Mouse (Mus musculus): ENCODE measurements around the gene Tmprss9. TPM values are rescaled to one million over a fixed set of nuclear protein-coding genes. Genes with fewer than 3 reads are reported as not detected.
A peak's percentile ranks its signal among the peaks of the same experiment; 100 is the strongest.

Tmprss9 gene
- total RNA-seq, 2 experiments from 2014 or later, result 0.06 TPM; not detected in 1

DNA sequence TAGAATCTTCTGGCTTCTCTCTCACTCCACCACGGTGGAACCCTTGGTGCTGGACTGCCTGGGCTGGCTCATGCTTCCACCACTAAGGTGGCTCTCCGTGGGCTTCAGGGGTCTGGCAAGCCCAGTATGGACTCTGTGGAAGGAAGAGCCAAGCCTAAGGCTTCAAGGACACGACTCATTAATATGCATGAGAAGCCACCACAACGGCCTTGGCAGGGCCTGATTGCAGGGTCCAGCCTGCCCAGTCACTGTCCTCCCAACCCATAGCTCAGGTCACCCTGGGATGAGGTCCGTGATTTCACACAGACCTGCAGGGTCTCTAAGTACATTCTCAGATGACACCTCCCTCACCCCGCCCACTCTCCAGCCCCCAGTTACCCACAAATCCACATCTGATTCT lies 31.8 kb upstream of the Tmprss9 start:
- intact Hi-C loops (cut with DNase I; ENCODE audit: low total_unique reads), result no loop called here

DNA sequence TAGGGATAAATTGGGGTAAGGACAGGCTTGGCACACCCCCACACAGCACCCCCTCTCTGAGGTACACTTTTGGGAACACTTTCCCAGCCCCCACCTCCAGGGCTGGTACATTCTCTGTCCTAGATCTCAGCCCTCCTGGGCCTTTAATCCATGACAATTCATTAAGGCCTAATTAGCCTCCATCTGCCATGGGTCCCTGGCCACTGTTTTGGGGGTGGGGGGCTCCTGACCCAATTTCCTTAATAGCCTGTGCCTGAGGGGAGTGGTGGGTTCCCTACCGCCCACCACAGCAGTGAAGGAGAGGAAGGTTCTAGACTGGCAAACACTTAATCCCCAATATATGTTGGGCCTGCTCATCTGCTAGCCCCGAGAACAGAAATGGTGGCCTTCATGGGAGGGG lies 30.0 kb upstream of the Tmprss9 start:
- DNase-seq, result no peak
- intact Hi-C loops (cut with DNase I; ENCODE audit: low total_unique reads), result no loop called here

More for the DNA sequence above, 31.8 kb upstream of the Tmprss9 start:
- no peak for DNase-seq

DNA sequence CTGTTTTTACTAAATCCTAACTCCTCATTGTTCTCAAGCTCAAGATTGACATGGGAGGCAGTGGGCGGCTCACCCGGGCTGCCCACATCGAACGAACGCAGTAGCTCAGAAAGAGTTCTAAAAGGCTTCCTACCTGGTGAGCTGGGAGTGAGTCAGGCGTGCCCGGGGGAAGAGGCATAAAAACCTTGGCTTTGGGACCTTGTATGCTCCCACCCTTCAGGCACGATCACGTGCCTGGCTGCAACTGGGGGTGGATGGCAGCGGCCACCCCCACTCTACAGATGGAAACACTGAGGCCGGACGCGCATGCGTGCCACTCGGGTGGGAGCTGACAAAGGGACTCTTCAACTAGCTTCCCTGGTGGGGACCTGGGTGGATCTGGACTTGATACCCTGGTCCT lies 29.3 kb upstream of the Tmprss9 start:
- intact Hi-C loops (cut with DNase I; ENCODE audit: low total_unique reads), result no loop called here
- DNase-seq, result no peak

DNA sequence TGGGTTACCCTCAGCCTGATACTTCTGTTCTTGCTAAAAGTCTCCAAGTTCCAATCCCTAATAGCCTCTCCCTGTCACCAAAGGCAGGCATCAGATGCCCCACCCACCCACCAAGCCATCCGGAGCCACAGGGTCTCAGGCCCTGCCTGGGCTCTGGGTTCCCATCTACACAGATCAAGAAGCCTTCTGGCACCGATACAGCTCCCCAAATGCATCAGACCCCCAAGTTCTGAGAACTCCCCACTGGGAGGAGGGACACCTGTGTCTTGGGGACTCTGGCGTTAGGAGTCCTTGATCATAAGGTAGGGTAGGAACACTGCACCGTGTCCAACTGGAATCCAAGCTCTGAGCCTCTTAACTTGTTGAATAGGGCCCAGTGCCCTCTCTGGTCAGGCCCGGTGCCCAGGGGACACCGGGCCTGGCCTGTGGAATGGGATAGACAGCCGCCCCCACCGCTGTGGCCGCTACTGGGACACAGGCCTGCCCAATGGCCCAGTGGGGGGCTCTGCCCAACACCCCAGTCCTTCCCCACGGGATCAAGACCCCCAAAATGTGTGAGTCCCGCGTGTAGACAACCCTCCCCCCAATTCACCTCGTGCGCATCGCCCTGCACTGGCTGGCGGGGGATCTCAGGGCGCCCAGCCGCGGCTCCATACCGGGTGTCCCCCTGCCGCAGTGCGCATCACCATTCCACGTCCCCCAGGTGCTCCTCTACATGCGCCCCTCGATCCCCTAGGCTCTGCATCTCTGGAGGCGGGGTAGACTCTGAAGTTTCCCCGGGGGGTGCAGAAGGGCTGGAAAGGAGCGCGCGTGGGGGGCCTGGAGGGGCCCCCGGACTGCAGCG lies 28.3 kb upstream of the Tmprss9 start:
- intact Hi-C loops (cut with DNase I; ENCODE audit: low total_unique reads), result no loop called here

DNA sequence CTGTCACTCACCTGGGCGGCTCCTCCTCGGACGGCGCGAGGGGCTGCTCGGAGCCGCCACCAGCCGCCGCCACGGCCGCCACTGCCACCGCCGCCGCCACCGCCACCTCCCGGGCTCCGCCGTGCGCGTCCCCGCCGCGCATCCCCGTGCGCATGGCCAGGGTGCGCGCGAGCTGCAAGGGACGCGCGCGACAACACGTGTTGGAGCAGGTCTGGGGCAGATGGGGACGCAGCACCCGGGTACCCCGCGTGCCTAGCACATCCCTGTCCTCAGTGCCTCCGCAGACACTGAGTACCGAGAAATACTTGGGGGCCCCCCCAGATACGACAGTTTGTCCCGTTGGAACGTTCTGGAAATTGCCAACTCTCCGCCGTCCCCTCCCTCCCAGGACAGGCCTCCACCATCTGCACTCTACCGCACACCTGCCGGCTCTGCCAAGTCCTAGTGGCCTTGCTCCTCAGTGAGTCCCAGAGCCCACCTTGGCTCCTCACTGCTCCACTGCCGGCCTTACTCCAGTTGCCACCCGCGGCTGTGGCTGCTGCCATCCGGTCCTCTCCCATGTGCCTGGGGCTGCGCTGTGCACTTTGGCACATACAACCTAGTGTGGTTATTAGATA lies 27.6 kb upstream of the Tmprss9 start, which contains the start of gene Lingo3:
Gene Lingo3, minus strand, starts transcription at position 109 of the 617 bp plus-strand sequence.
- DNase-seq, result peak; percentile 54
- intact Hi-C loops (cut with DNase I; ENCODE audit: low total_unique reads), result no loop called here

More for the DNA sequence above, 28.3 kb upstream of the Tmprss9 start:
- no peak for DNase-seq

DNA sequence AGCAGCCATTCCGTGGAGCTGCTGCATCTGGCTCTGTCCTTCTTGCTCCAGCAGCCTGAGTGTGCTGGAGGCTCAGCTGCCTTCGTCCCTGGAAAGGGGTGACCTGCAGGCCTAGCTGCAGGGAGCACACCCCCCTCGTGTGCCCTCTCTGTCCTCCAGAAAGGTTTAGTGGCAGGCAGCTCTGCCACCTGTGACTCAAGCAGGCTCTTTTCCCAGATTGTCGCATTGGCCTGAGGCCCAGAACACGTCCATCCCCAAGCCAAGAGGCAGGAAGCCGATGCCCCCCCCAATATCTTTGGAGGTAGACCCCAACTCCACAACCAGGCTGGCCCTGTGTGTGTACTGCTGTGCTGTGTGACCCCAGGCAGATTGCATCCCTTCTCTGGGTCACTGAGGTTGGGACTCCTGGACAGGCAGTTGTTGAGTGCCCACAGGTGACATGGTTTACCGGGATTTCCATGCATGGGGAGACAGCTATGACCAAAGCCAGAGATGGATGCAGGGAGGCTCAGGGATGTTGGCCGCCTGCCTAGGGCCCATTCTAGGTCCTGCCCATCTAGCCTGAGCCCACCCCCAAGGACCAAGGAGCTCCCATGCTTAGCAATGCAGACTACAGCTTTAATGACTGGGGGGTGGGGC lies 26.5 kb upstream of the Tmprss9 start:
- intact Hi-C loops (cut with DNase I; ENCODE audit: low total_unique reads), result no loop called here
- no peak for DNase-seq

DNA sequence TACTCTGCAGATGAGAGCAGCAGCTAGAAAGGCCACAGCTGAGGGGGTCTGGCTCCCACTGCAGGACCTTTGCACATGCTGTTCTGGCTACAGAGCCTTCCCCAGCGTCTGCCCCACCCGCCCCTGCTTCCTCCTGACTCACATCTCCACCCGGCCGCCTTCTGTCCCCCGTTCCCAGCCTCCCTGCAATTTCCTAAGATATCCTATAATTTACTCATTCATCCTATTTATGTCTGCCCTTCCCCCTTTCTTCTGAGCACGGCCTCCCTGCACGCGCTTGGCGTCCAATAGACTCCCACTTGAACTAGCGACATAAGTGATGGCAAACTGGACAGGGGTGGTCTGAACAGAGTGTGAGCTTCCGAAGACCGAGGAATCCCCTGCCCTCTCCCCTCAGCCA lies 25.9 kb upstream of the Tmprss9 start:
- intact Hi-C loops (cut with DNase I; ENCODE audit: low total_unique reads), result no loop called here
- no peak for DNase-seq

DNA sequence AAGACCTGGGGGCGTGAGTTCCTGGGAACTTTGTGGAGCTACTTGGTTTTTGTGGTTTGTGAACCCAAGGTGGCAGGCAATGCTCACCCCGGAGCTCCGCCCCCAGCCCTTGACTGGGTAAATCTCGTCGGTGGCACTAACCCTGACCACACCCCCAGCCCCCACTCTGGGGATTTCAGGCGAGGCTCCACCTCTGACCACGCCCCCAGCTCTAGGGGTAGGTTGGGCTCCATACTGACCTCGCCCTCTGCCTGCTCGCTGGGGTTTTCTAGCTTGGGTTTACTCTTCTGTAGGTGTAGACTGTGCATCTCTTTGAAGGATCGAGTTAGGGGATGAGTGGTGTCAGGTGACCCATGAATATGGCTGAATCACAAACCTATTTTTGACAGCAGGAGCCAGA lies 23.1 kb upstream of the Tmprss9 start:
- DNase-seq, result peak; percentile 75
- intact Hi-C loops (cut with DNase I; ENCODE audit: low total_unique reads), result no loop called here

DNA sequence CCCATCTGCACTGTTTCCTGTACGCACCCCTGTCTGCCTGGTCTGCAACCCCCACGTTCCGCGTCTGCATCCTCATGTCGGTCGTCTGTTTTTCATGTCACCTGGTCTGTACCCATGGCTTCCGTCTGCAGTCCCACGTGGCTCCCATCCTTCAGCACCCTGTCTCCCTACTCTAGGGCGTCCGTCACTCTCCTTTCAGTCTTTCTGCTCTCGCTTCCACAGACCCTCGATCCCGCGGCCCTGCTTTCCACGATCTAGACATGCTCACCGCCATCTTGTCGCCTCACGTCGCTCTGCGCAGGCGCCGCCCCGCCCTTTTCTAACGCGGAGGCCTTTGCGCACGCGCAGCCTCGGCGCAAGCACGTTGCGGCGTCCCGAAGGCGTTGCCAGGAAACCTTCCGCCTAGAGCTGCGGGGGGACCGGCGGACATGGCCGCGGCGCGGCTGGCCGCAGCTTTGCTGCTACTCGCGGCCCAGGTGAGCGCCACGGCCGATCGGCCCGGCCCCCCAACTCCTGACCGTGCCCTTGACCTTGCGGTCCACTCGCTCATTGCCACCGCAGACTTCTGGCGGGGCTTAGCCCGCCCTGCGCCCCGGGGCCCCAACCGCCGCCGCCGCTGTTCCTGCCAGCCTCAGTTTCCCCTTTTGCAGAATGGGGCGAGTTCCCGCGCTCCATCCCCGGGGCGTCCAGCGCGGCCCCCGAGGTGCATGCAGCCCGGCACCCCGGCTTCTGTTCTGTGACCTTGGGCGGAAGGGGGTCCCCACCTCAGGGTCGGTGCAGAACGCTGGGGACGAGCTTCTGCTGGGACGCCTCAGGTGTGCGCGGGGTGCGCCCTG lies 16.5 kb upstream of the Tmprss9 start, which contains the start of the genes Lsm7 and Sppl2b:
Gene Lsm7, minus strand, starts transcription at position 297 of the 836 bp plus-strand sequence.
Gene Sppl2b, plus strand, starts transcription at position 363 of the 836 bp plus-strand sequence.
- peak; percentile 97 for DNase-seq
- intact Hi-C loops (cut with DNase I; ENCODE audit: low total_unique reads), result no loop called here

DNA sequence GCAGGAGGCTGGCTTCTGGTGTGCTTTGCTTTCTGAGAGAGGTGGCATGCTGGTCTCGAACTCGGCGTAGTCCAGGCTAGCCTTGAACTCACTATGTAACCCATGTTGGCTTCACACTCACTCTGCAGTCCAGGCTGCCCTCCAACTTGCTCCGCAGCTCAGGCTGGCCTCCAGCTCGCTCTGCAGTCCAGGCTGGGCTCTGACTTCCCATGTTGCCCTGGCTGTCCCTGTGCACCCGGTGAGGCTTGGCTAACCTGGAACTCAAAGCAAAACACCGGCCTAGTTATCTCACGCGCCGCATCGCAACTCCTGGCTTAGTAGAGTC lies 15.9 kb upstream of the Tmprss9 start:
- intact Hi-C loops (cut with DNase I; ENCODE audit: low total_unique reads), result no loop called here
- DNase-seq, result no peak

DNA sequence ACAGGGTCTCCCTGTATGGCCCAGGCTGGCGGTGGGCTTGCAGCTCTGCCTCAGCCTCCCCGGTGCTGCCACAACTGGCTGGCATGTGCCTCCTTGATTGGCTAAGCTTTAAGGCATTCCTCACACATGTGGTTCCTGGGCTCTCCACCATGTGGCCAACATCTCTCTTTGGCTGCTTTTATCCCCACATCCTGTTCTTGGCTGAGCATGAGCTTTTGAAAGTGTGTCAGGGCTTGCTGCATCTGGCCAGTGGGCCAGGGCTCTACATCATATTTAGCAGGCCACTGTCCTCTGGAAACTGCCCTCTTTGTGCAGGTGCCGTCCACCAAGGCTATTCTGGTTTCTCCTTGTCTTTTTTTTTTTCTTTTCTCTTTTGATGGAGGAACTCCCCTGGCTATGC lies 15.4 kb upstream of the Tmprss9 start:
- intact Hi-C loops (cut with DNase I; ENCODE audit: low total_unique reads), result no loop called here
- no peak for DNase-seq

DNA sequence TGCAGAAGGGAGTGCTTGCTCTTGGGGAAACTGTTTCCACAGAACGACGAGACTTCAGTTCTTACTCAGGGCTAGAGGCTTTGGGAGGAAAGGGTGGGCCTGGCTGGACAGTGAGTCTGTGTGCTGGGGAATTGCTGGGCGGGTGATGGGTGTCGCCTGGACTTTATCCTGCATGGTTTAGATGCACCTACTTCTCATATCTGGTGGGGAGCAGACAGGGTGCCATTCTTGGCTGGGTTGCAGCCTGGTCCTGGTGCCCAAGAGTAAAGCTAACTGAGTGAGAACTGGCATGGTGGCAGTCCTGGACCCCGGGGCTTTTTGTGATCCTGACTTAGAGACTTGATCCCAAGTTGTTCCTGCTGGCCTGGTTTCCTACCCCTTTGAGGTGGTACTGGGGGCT lies 14.7 kb upstream of the Tmprss9 start:
- no peak for DNase-seq
- intact Hi-C loops (cut with DNase I; ENCODE audit: low total_unique reads), result no loop called here

DNA sequence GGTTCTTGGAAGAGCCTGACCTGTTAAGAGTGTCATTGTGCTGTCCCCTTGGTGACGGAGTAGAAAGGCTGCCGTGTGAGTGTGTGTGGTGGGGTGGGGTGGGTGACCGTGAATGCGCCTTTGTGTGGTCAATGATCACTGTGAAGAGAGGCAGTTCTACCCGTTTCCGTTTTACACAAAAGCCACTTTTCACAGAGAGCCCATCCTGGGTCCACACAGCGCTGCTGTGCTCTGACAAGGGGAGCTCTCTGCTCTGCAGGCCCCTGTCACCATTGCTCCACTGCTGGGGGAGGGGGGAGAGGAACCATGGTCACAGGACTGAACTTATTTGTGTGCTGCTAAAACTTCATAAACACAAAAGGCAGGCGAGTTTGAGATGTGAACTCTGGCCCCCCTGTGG lies 14.3 kb upstream of the Tmprss9 start:
- DNase-seq, result no peak
- intact Hi-C loops (cut with DNase I; ENCODE audit: low total_unique reads), result no loop called here

DNA sequence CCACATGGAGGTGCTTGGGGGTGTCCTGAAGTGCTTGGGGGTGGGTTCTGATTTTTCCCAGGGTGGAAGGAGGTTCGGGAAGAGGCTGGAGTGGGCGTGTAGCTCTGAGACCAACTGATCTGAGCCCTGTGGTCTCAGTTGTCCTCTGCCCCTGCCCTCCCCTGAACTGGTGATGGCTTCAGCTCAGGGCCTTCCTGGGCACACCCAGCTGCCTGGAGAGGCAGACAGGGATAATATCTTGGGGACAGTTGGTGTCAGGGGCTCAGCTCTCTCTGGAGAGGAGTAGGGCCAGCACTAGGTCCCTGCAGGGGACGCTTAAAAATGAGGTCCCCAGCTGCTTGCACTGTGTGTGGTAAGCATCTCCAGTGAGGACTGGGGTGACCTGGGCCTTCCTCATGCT lies 13.8 kb upstream of the Tmprss9 start:
- no peak for DNase-seq
- intact Hi-C loops (cut with DNase I; ENCODE audit: low total_unique reads), result no loop called here

DNA sequence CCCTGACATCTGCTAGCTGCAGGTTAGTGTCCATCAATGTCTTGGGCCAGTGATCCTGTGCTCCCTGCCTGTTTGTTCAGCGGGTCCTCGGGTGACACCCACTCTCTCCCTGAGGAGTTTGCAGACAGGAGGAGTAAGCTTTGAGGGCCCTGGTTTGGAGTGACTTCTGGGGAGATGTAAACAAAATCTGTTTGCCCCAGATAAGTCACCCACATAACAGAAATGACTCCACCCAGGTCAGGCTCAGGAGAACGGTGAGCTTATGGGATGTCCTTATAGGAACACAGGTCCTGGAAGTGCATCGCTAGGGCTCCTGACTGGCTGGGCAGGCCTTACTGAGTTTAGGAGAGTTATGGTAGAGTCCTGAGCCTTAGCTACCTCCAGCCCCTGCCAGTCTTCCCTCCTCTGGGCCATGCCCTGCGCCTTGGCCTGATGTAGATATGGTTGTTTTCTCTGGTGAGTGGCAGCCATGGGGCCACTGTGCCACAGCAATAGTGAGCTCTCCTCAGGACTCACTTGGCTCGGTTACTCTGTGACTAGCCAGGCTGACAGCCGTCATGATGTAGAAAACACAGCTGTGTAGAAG lies 13.2 kb upstream of the Tmprss9 start:
- no peak for DNase-seq

DNA sequence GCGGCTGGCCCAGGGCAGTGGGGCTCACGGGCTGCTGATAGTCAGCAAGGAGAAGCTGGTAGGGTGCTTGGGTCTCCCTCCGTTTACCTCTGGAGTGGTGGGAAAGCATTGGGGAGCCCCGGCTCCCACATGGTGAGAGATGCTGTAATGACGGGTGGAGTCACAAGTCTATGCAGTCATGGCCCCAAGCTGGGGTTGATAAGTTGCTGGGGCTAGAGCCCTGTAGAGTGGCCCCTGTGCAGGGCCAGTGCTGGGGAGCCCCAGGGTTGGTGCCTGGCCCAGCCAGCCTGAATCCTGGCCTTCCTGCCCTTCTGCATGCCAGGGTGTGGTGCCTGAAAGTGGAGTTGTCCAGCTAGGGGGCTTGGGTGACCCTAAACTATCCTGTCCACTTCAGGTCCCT lies 9.3 kb upstream of the Tmprss9 start:
- no peak for DNase-seq

More for the DNA sequence above, 13.2 kb upstream of the Tmprss9 start:
- intact Hi-C loops (cut with DNase I; ENCODE audit: low total_unique reads), result no loop called here

DNA sequence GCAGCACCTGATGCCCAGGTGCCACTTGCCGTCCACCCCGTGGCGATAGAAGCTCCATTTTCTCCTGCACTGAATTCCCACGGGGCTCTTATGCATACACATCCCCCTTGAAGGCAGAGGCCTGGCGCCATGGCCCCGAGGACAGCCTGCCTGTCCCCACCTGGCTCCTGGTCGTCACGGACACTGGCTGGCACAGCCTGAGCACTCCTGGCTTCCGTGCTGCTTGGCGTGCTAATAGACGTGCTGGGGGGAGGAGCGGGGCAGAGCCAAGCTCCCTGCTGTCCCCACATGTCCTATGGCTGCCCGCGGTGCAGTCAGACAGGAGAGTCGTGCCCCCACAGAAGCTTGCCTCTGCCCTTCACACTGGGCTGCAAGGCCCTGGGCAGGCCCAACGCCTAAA lies 7.2 kb upstream of the Tmprss9 start:
- intact Hi-C loops (cut with DNase I; ENCODE audit: low total_unique reads), result loop anchor here (5.0 kb wide), 1 partner anchor 37 kb away; the partner anchor contains the start of gene Oaz1
- DNase-seq, result peak; percentile 64

More for the DNA sequence above, 9.3 kb upstream of the Tmprss9 start:
- intact Hi-C loops (cut with DNase I; ENCODE audit: low total_unique reads), result loop anchor here (5.0 kb wide), 1 partner anchor 35 kb away; the partner anchor contains the start of gene Oaz1

DNA sequence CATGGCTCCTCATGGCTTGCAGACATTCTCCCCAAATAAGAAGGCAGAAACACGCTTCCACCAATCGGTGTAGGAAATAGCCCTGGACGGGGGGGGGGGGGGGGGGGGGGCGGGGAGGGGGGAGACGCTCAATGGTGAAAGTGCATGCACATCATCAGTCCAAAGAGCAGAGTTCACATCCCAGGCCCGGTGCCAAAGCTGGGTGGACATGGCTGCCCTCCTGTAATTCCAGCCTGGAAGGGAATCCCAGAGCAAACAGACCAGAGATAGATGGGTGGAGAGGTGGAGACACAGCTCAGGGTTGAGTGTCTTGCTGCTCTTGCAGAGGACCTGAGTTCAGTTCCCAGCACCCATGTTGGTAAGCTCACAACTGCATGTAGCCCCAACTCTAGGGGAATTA lies 655 bp upstream of the Tmprss9 start:
- no peak for DNase-seq
- intact Hi-C loops (cut with DNase I; ENCODE audit: low total_unique reads), result no loop called here

DNA sequence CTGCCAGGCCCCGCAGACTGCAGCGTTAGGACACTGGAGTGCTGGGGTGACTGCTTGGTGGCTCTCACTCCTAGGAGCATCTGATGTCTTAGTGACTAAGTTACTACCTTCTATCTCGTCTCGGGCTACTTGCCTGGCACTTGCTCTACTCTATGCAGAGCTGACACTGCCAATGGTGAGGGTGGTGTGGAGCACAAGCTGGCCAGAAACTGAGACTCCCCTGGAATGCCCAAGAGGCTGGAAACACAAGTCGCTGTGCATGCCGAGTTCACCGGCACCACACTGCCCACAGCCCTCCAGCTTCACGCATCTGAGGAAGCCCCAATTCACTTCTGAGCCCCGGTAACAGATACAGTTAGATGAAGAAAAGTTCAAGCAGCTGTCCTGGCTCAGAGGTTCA lies 2.4 kb downstream of the Tmprss9 start:
- intact Hi-C loops (cut with DNase I; ENCODE audit: low total_unique reads), result no loop called here
- DNase-seq, result peak; percentile 51
